Mouse (Mus musculus): ENCODE data around the gene Pik3r1.

GRCm38 (mm10) chr13:101632771-101633170, 135.2 kb downstream of the Pik3r1 start:
- TF ChIP-seq EP300 (optimal IDR thresholded peaks at IDR 0.05) (no peak), CTCF (IDR thresholded peaks at IDR 0.05; ENCODE audit: low read depth) (no peak)
